Mouse (Mus musculus) embryonic fibroblast, embryonic 13.5 days (primary cell): ENCODE data around the gene Atp8a1. TPM values are rescaled to one million over a fixed set of nuclear protein-coding genes. Genes with fewer than 3 reads are reported as not detected.

Experiments used
- H3K27ac ChIP-seq: 2 replicates; pipeline ENCODE4 v1.5.1; 2012; ENCODE audit warnings: low read length, control low read depth, inconsistent platforms; ENCODE audit not compliant: insufficient read depth
- H3K4me1 ChIP-seq: 2 replicates; pipeline ENCODE4 v1.6.1; 2011; ENCODE audit warnings: low read length; ENCODE audit not compliant: control insufficient read depth, insufficient read depth
- H3K4me3 ChIP-seq: 2 replicates; pipeline ENCODE4 v1.5.1; 2011; ENCODE audit warnings: mild to moderate bottlenecking, control low read depth, low read length; ENCODE audit not compliant: insufficient read depth
- CTCF ChIP-seq: IDR thresholded peaks from 2 replicates; pipeline ENCODE4 v1.5.1; 2011; ENCODE audit warnings: mild to moderate bottlenecking, control low read depth, low read length, moderate library complexity, borderline replicate concordance; ENCODE audit not compliant: insufficient read depth
- POLR2A ChIP-seq: IDR thresholded peaks from 2 replicates; pipeline ENCODE4 v1.6.1; 2011; ENCODE audit warnings: low read depth, mild to moderate bottlenecking, control low read depth, low read length, moderate library complexity
- polyA plus RNA-seq: library from polyadenylated mRNA; stranded (reverse); fragments of >200 nt; gene quantifications from 2 replicates; pipeline ENCODE4 v1.2.4, GENCODE M21; 2011; ENCODE audit warnings: low read depth; ENCODE audit not compliant: missing spikeins, insufficient read length

The Atp8a1 gene
- polyA plus RNA-seq, 1 experiment = 7.0 TPM

GRCm38 (mm10) chr5:67778026-67778425 is 69.2 kb downstream of the Atp8a1 start:
- peak overlapping the region; percentile 31 for H3K4me3 ChIP-seq
- no peak for TF ChIP-seq CTCF
- no peak for TF ChIP-seq POLR2A
- no peaks in the 10 kb centered on the region for H3K4me1 ChIP-seq
- no peak overlapping the region for H3K27ac ChIP-seq

DNA sequence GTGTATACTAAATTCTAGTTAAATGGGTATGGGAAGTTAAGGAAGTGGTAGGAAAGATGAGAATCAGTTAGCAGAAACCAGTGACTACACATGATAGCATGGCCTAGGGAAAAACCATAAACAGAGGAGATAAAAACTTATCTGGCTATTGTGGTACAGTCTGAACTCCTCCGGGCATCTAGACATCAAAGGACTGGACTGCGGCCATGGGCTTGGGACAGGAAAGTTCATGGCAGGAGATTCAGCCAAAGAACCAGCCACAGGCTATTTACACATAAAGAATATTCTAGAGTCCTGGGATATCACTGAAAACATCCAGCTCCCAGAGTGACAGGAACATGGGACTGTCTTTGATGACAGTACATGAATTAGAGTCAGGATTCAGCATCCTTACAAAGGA is 73.0 kb downstream of the Atp8a1 start:
- no peaks in the 10 kb centered on the region for H3K4me1 ChIP-seq
- no peak overlapping the region for H3K27ac ChIP-seq
- TF ChIP-seq CTCF (no peak), POLR2A (no peak)
- no peak overlapping the region for H3K4me3 ChIP-seq

GRCm38 (mm10) chr5:67768708-67769107 is 78.5 kb downstream of the Atp8a1 start:
- Histone ChIP-seq H3K4me3 (no peak overlapping the region), H3K27ac (no peak overlapping the region), H3K4me1 (no peaks in the 10 kb centered on the region)
- TF ChIP-seq CTCF (no peak), POLR2A (no peak)

DNA sequence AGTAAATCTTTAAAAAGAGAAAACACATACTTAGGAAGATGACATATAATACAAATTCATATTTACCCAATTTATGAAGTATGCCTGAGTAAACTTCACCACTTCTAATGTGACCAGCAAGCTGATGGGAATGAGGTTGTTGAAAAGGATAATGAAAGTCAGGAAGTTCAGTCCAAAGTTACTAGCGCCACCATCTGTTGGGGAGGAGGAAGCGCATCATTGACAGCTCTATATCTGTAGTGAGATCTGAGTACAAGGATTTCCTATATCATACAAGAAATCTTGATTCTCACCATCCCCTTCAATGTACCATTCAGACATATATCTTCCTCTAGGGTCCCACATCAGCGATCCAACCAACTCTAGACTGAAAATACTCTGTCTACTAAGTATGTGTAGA is 82.4 kb downstream of the Atp8a1 start:
- no peaks in the 10 kb centered on the region for H3K4me1 ChIP-seq
- TF ChIP-seq CTCF (no peak), POLR2A (no peak)

DNA sequence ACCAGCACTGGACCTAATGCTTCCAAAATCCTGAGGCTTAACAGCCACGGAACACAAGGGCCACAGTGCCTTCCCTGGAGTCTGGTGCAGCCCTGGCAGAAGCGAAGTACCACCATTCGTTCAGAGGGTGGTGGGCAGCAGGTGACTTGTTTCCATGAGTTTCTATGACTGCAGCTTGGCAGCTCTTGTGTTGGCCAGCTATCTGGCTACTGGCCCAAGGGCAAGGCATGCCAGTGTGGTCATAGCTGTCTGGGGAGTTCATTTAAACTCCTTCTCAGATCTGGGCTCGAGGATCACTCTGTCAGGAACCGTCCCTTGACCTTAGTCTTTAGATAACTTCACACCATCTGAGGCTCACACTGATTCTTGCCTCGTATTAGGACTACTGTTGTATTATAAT is 89.1 kb downstream of the Atp8a1 start:
- H3K4me1 ChIP-seq = no peaks in the 10 kb centered on the region
- no peak overlapping the region for H3K27ac ChIP-seq
- no peak overlapping the region for H3K4me3 ChIP-seq
- no peak for TF ChIP-seq CTCF
- TF ChIP-seq POLR2A = no peak

More for the DNA sequence above, 82.4 kb downstream of the Atp8a1 start:
- no peak overlapping the region for H3K27ac ChIP-seq
- H3K4me3 ChIP-seq = no peak overlapping the region

- Histone ChIP-seq H3K4me3 (no peak overlapping the region), H3K27ac (no peak overlapping the region), H3K4me1 (no peaks in the 10 kb centered on the region)
- TF ChIP-seq POLR2A (no peak), CTCF (peak; percentile 65; the same call in 1 of the 2 replicates)
Observed at GRCm38 (mm10) chr5:67756138-67756537, 91.1 kb downstream of the Atp8a1 start.

DNA sequence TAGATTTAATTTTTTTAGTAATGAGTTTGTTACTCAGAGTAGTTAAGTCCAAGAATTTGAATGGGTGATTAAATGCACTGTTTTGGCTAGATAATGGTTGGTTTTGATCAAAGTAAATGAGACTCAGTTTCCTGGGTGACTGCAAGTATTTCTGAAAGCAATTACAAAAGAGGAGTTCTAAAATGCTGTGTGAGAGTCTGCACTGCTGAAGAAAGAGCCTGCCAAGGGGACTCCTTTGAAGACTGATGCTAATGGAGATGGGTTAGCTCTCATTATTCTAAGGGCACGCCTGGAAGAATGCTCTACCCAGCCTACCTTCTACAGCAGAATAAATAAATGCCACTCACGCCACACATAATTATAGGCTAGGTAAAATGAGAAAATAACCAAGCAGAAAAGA is 94.2 kb downstream of the Atp8a1 start:
- H3K27ac ChIP-seq = no peak overlapping the region
- no peak overlapping the region for H3K4me3 ChIP-seq
- H3K4me1 ChIP-seq = no peaks in the 10 kb centered on the region
- no peak for TF ChIP-seq CTCF
- TF ChIP-seq POLR2A = no peak

DNA sequence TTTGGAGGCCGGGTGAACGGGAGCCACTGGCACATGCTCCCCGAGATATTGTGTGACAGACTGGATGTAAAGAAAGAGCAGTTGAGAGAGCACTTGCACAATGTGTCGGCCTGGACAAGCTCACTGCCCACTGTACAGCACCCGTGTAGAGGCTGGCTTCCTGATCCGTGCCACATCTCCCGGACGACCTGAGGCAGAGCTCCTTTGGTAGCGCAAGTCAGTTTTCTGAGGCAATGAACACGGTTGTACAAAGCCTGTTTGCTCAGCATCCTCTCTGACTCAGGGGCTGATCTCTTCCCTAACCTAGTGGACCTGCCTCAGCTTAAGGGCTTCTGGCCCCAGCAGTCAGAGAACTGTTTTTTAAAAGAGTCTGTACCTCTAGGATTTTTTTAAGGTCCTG is 94.6 kb downstream of the Atp8a1 start:
- no peaks in the 10 kb centered on the region for H3K4me1 ChIP-seq
- no peak overlapping the region for H3K4me3 ChIP-seq
- no peak overlapping the region for H3K27ac ChIP-seq
- no peak for TF ChIP-seq POLR2A
- no peak for TF ChIP-seq CTCF

GRCm38 (mm10) chr5:67752007-67752406 is 95.2 kb downstream of the Atp8a1 start:
- no peaks in the 10 kb centered on the region for H3K4me1 ChIP-seq
- peak; percentile 63; the same call in 1 of the 2 replicates for TF ChIP-seq CTCF
- TF ChIP-seq POLR2A = no peak
- H3K4me3 ChIP-seq = no peak overlapping the region
- no peak overlapping the region for H3K27ac ChIP-seq

DNA sequence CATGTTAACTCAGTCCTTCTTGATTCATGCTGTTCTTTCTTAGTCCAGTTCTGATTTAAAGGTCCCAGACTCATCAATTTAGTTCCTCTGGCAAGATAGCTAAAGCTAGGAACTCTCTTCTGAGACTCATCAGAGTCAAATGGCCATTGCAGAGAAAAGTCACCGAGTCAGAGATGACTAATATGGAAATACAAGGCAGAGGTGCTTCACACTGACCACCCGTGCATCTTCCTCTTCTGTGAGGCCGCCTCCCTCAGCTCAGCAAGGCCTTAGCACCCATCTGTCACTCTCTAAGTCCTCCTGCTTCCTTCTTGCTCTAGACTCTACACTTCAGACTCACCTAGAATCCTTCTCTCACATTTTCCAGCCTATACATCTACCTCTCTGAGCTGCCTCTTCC is 108.0 kb downstream of the Atp8a1 start:
- Histone ChIP-seq H3K4me1 (no peaks in the 10 kb centered on the region), H3K27ac (no peak overlapping the region), H3K4me3 (no peak overlapping the region)
- TF ChIP-seq POLR2A (no peak), CTCF (no peak)

GRCm38 (mm10) chr5:67738133-67738532 is 109.1 kb downstream of the Atp8a1 start:
- Histone ChIP-seq H3K4me3 (no peak overlapping the region), H3K27ac (no peak overlapping the region), H3K4me1 (no peaks in the 10 kb centered on the region)
- TF ChIP-seq CTCF (no peak), POLR2A (no peak)
